Mouse (Mus musculus) right cerebral cortex, postnatal 10 days (tissue): ENCODE measurements around the gene Aqp11.

Experiments used
- DNase-seq, 2 experiments: peaks; one replicate each; pipeline ENCODE4 v3.0.0; 2021; ENCODE audit warnings: low spot score in 2 of 2

The Aqp11 gene

GRCm38 (mm10) chr7:97747787-97748497 is 9.9 kb upstream of the Aqp11 start:
- peak; percentile 86 to 92 for DNase-seq

- DNase-seq: no peak
These were observed 9.2 kb upstream of the Aqp11 start for GRCm38 (mm10) chr7:97747176-97747707.

GRCm38 (mm10) chr7:97745299-97745698 is 7.2 kb upstream of the Aqp11 start:
- DNase-seq: peak; percentile 49 to 72

- DNase-seq: no peak
These were observed 3.7 kb upstream of the Aqp11 start for GRCm38 (mm10) chr7:97741756-97742291.

GRCm38 (mm10) chr7:97740948-97741347 is 2.9 kb upstream of the Aqp11 start:
- DNase-seq: no peak

- no peak for DNase-seq
These were observed 842 bp downstream of the Aqp11 start for GRCm38 (mm10) chr7:97737256-97737637.

GRCm38 (mm10) chr7:97735886-97736420 is 2.1 kb downstream of the Aqp11 start:
- no peak for DNase-seq

GRCm38 (mm10) chr7:97735021-97735420 is 3.1 kb downstream of the Aqp11 start:
- DNase-seq: no peak

GRCm38 (mm10) chr7:97733606-97734005 is 4.5 kb downstream of the Aqp11 start:
- DNase-seq: no peak

GRCm38 (mm10) chr7:97730427-97730826 is 7.7 kb downstream of the Aqp11 start:
- no peak for DNase-seq

GRCm38 (mm10) chr7:97728666-97729614 is 9.1 kb downstream of the Aqp11 start:
- DNase-seq: no peak

GRCm38 (mm10) chr7:97726778-97727177 is 11.3 kb downstream of the Aqp11 start:
- DNase-seq: no peak

- DNase-seq: no peak
These were observed 12.0 kb downstream of the Aqp11 start for GRCm38 (mm10) chr7:97726080-97726479.

- no peak for DNase-seq
These were observed 12.7 kb downstream of the Aqp11 start for GRCm38 (mm10) chr7:97725401-97725800.

- no peak for DNase-seq
These were observed 14.2 kb downstream of the Aqp11 start for GRCm38 (mm10) chr7:97723646-97724538.

GRCm38 (mm10) chr7:97722278-97722918 is 15.7 kb downstream of the Aqp11 start:
- peak in 1 of 2 experiments; percentile 66 for DNase-seq

GRCm38 (mm10) chr7:97720109-97720508 is 18.0 kb downstream of the Aqp11 start:
- DNase-seq: no peak

GRCm38 (mm10) chr7:97719078-97719477 is 19.0 kb downstream of the Aqp11 start:
- DNase-seq: no peak

- no peak for DNase-seq
These were observed 20.8 kb downstream of the Aqp11 start for GRCm38 (mm10) chr7:97717326-97717725.

- no peak for DNase-seq
These were observed 23.4 kb downstream of the Aqp11 start for GRCm38 (mm10) chr7:97714651-97715050.
